Mouse (Mus musculus): ENCODE results near the gene Psd. TPM values are rescaled to one million over a fixed set of nuclear protein-coding genes. Genes with fewer than 3 reads are reported as not detected.
A peak's percentile ranks its signal among the peaks of the same experiment; 100 is the strongest.

Gene Psd
- polyA plus RNA-seq, 1 experiment, result 292 TPM

GRCm38 (mm10) chr19:46337719-46338330, 10.9 kb upstream of the Psd start:
- TF ChIP-seq CTCF (IDR thresholded peaks at IDR 0.05; ENCODE audit: borderline replicate concordance, extremely low read depth, insufficient read depth, insufficient read length) (no peak), POLR2A (IDR thresholded peaks at IDR 0.05; ENCODE audit: borderline replicate concordance, extremely low read depth, insufficient read depth, insufficient read length, poor library complexity, severe bottlenecking) (no peak)
- no peak for DNase-seq (ENCODE audit: low read depth)

GRCm38 (mm10) chr19:46333906-46334305, 7.0 kb upstream of the Psd start:
- TF ChIP-seq POLR2A (IDR thresholded peaks at IDR 0.05; ENCODE audit: borderline replicate concordance, extremely low read depth, insufficient read depth, insufficient read length, poor library complexity, severe bottlenecking) (no peak), CTCF (IDR thresholded peaks at IDR 0.05; ENCODE audit: borderline replicate concordance, extremely low read depth, insufficient read depth, insufficient read length) (no peak)
- no peak for DNase-seq (ENCODE audit: low read depth)

- DNase-seq (ENCODE audit: low read depth), result no peak
- TF ChIP-seq CTCF (IDR thresholded peaks at IDR 0.05; ENCODE audit: borderline replicate concordance, extremely low read depth, insufficient read depth, insufficient read length) (no peak), POLR2A (IDR thresholded peaks at IDR 0.05; ENCODE audit: borderline replicate concordance, extremely low read depth, insufficient read depth, insufficient read length, poor library complexity, severe bottlenecking) (no peak)
Measured at GRCm38 (mm10) chr19:46332721-46333339, 5.9 kb upstream of the Psd start.

- no peak for DNase-seq (ENCODE audit: low read depth)
- no peak for TF ChIP-seq POLR2A (IDR thresholded peaks at IDR 0.05; ENCODE audit: borderline replicate concordance, extremely low read depth, insufficient read depth, insufficient read length, poor library complexity, severe bottlenecking)
- no peak for TF ChIP-seq CTCF (IDR thresholded peaks at IDR 0.05; ENCODE audit: borderline replicate concordance, extremely low read depth, insufficient read depth, insufficient read length)
Measured at GRCm38 (mm10) chr19:46331936-46332335, 5.0 kb upstream of the Psd start.

DNA sequence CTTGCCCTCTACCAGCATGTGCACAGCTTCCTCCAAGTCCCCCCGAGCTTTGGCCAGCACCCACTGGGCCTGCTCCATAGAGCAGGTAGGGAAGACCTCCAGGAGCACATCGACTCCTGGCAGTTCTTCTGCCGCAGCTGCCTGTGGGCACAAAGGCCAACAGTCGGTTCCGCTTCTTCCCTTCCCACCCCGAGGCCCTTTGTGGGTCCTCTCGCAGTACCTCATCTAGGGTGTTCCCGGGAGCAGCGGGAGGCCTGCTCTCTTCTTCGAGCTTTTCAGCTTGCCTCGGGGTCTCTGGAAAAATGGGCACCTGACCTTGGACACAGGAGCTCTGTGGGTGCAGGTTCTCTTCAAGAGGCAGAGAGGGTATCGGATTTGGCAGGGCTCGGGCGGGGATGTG, 4.4 kb upstream of the Psd start:
- TF ChIP-seq POLR2A (IDR thresholded peaks at IDR 0.05; ENCODE audit: borderline replicate concordance, extremely low read depth, insufficient read depth, insufficient read length, poor library complexity, severe bottlenecking) (no peak), CTCF (IDR thresholded peaks at IDR 0.05; ENCODE audit: borderline replicate concordance, extremely low read depth, insufficient read depth, insufficient read length) (no peak)
- no peak for DNase-seq (ENCODE audit: low read depth)

DNA sequence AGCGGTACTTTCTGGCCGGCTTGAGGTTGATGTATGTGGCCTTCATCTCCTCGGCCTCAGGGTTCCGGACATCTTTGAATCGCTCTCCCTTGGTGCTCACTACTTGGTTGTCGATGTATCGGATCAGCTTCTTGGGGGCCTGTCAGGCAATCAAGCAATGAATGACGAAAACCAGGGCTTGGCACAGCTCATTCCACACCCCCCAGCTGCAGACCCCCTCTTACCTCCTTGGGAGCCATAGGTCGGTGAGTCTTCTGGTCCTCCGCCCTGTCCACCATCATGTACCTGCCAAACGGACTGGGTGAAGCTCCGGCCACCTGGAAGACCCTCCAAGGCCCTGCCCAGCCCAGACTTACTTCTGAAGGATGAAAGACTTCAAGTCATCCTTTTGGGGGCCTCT, 3.7 kb upstream of the Psd start:
- TF ChIP-seq CTCF (IDR thresholded peaks at IDR 0.05; ENCODE audit: borderline replicate concordance, extremely low read depth, insufficient read depth, insufficient read length) (no peak), POLR2A (IDR thresholded peaks at IDR 0.05; ENCODE audit: borderline replicate concordance, extremely low read depth, insufficient read depth, insufficient read length, poor library complexity, severe bottlenecking) (no peak)
- no peak for DNase-seq (ENCODE audit: low read depth)

- peak; percentile 79 for DNase-seq (ENCODE audit: low read depth)
- no peak for TF ChIP-seq POLR2A (IDR thresholded peaks at IDR 0.05; ENCODE audit: borderline replicate concordance, extremely low read depth, insufficient read depth, insufficient read length, poor library complexity, severe bottlenecking)
- peak; percentile 82 for TF ChIP-seq CTCF (IDR thresholded peaks at IDR 0.05; ENCODE audit: borderline replicate concordance, extremely low read depth, insufficient read depth, insufficient read length)
Measured at GRCm38 (mm10) chr19:46329951-46330350, 3.0 kb upstream of the Psd start.

- no peak for TF ChIP-seq CTCF (IDR thresholded peaks at IDR 0.05; ENCODE audit: borderline replicate concordance, extremely low read depth, insufficient read depth, insufficient read length)
- no peak for TF ChIP-seq POLR2A (IDR thresholded peaks at IDR 0.05; ENCODE audit: borderline replicate concordance, extremely low read depth, insufficient read depth, insufficient read length, poor library complexity, severe bottlenecking)
- DNase-seq (ENCODE audit: low read depth), result no peak
Measured at GRCm38 (mm10) chr19:46329031-46329641, 2.2 kb upstream of the Psd start.

GRCm38 (mm10) chr19:46328081-46329030, 1.4 kb upstream of the Psd start, which contains the start of gene Fbxl15:
Gene Fbxl15 (plus strand): TSS chr19:46328184.
- TF ChIP-seq CTCF (IDR thresholded peaks at IDR 0.05; ENCODE audit: borderline replicate concordance, extremely low read depth, insufficient read depth, insufficient read length) (no peak), POLR2A (IDR thresholded peaks at IDR 0.05; ENCODE audit: borderline replicate concordance, extremely low read depth, insufficient read depth, insufficient read length, poor library complexity, severe bottlenecking) (peak; percentile 70)
- DNase-seq (ENCODE audit: low read depth), result peak; percentile 98

DNA sequence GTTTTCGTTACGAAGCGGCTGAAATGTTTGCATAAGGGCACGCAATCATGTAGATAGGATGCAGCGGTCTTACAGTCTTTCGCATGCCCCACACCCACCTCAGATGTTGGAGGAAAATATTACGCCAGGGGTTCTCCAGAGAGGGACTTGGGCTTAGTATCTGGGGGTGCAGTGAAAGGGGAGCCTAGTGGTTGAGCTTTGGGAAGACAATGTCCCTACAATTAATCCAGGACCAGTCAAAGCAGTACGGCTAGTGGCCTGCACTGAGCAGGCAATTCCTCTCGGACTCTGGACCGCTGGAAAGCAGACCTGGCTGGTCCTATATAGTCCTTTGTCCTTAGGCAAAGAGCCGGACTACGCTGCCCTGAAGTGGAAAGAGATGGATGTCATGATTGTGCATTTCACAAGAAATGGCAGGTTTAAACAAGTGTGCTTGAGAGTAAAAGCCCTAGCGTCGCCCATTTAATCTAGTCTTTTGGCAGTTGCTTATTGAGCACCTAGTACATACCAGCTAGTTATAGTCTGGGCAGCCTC, 642 bp upstream of the Psd start:
- TF ChIP-seq POLR2A (IDR thresholded peaks at IDR 0.05; ENCODE audit: borderline replicate concordance, extremely low read depth, insufficient read depth, insufficient read length, poor library complexity, severe bottlenecking) (no peak), CTCF (IDR thresholded peaks at IDR 0.05; ENCODE audit: borderline replicate concordance, extremely low read depth, insufficient read depth, insufficient read length) (no peak)
- no peak for DNase-seq (ENCODE audit: low read depth)
